Mouse (Mus musculus) kidney, postnatal 0 days (tissue): Measurements from ENCODE around the gene Zbtb44. TPM values are rescaled to one million over a fixed set of nuclear protein-coding genes. Genes with fewer than 3 reads are reported as not detected.
A peak's percentile ranks its signal among the peaks of the same experiment; 100 is the strongest.

ENCODE experiments used
- ATAC-seq: fragments of 200-750 bp; cut with Nextera tagmentation; replicated peaks from 2 replicates; pipeline ENCODE4 v1.8.0; 2017; ENCODE audit warnings: low read depth, moderate number of reproducible peaks, moderate TSS enrichment, moderate library complexity; ENCODE audit not compliant: low FRiP score
- DNase-seq: peaks from one replicate; pipeline ENCODE4 v3.0.0-alpha.2; 2016; ENCODE audit warnings: low spot score
- H3K27ac ChIP-seq: fragments of 300-500 bp; sonication (generic); 2 replicates; pipeline ENCODE4 v1.5.1; 2014; ENCODE audit warnings: mild to moderate bottlenecking
- H3K27me3 ChIP-seq: fragments of 300-500 bp; sonication (generic); 2 replicates; pipeline ENCODE4 v1.6.1; 2014; ENCODE audit warnings: low read length, mixed read lengths; ENCODE audit not compliant: insufficient read depth
- H3K36me3 ChIP-seq: fragments of 300-500 bp; sonication (generic); 2 replicates; pipeline ENCODE4 v1.6.1; 2014; ENCODE audit warnings: low read length, mixed read lengths; ENCODE audit not compliant: insufficient read depth
- H3K4me1 ChIP-seq: fragments of 300-500 bp; sonication (generic); replicated peaks from 2 replicates; pipeline ENCODE4 v1.6.1; 2014; ENCODE audit warnings: antibody characterized with exemption, low read length, mixed read lengths; ENCODE audit not compliant: insufficient read depth
- H3K4me2 ChIP-seq: fragments of 300-500 bp; sonication (generic); 2 replicates; pipeline ENCODE4 v1.6.1; 2014; ENCODE audit warnings: mild to moderate bottlenecking, low read length, moderate library complexity, mixed read lengths
- H3K4me3 ChIP-seq: fragments of 300-500 bp; sonication (generic); replicated peaks from 2 replicates; pipeline ENCODE4 v1.5.1; 2014; ENCODE audit warnings: low read depth, low read length
- H3K9ac ChIP-seq: fragments of 300-500 bp; sonication (generic); 2 replicates; pipeline ENCODE4 v1.6.1; 2014; ENCODE audit warnings: low read depth, low read length
- H3K9me3 ChIP-seq: fragments of 300-500 bp; sonication (generic); replicated peaks from 2 replicates; pipeline ENCODE4 v1.6.1; 2016; ENCODE audit warnings: low read length, inconsistent platforms, mixed read lengths
- CTCF ChIP-seq: IDR thresholded peaks from 2 replicates; pipeline ENCODE4 v1.5.1; 2016; ENCODE audit warnings: antibody characterized with exemption, low read depth, mild to moderate bottlenecking, moderate library complexity
- WGBS: fragments of 180-500 bp; shearing (Covaris S2); extraction: QIAGEN DNeasy Blood & Tissue Kit; methylation state at CpG from one replicate; pipeline ENCODE4 v1.1.7; 2014; 5-methylcytosine and 5-hydroxymethylcytosine counted together
- polyA plus RNA-seq: library from polyadenylated mRNA; unstranded; fragments of >200 nt; fragmentation: Nextera tagmentation; extraction: Ambion mirVana; gene quantifications from 2 replicates; pipeline ENCODE4 v1.2.1, GENCODE M21; 2015

Gene Zbtb44
- polyA plus RNA-seq: 8.3 and 9.8 TPM in 2 replicates

- peak; percentile 92 for ATAC-seq
- H3K27me3 ChIP-seq: no peaks in the 10 kb centered on the region
- H3K36me3 ChIP-seq: no peaks in the 10 kb centered on the region
- peak within 1 kb of the TSS; percentile 99 for H3K27ac ChIP-seq
- peak within 1 kb of the TSS; percentile 93 for H3K4me3 ChIP-seq
- H3K4me1 ChIP-seq: peaks cover 13% of the 10 kb centered on the region
- peak within 1 kb of the TSS; percentile 85 for H3K4me2 ChIP-seq
- DNase-seq: peak; percentile 29
- H3K9me3 ChIP-seq: no peaks in the 10 kb centered on the region
- 0% methylated on average over 39 of the region's 79 CpGs for WGBS
- peak within 1 kb of the TSS; percentile 96 for H3K9ac ChIP-seq
- TF ChIP-seq CTCF: no peak
Observed at GRCm38 (mm10) chr9:31030532-31031413, at the start of gene Zbtb44. Zbtb44 (plus strand) TSS chr9:31030644.

DNA sequence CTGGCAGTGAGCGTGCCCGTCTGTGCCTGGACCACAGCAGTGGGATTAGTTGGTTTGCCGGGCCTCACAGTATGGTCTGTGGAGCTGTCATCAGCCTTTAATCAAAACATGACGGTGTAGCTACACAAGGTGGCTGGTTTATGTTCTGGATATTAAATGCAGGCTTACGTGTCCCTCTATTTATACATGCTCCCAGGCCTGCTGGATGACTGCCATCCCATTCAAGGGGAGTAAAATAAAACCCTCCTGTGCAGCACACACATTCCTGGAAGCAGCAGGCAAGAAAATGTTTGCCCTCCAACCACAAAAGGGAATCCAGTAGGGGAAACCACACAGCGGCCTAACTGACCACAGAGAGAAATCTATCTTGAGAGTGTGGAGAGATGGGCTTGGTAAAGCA is 44.7 kb upstream of the Zbtb44 start:
- no peaks in the 10 kb centered on the region for H3K9me3 ChIP-seq
- H3K4me1 ChIP-seq: no peaks in the 10 kb centered on the region
- no peak overlapping the region for H3K4me2 ChIP-seq
- 59% methylated on average over 6 of the region's 6 CpGs for WGBS
- no peak overlapping the region for H3K27ac ChIP-seq
- H3K36me3 ChIP-seq: no peaks in the 10 kb centered on the region
- no peaks in the 10 kb centered on the region for H3K27me3 ChIP-seq
- no peak for TF ChIP-seq CTCF
- ATAC-seq (no peak), DNase-seq (no peak)
- H3K4me3 ChIP-seq: no peak overlapping the region
- H3K9ac ChIP-seq: no peak overlapping the region

DNA sequence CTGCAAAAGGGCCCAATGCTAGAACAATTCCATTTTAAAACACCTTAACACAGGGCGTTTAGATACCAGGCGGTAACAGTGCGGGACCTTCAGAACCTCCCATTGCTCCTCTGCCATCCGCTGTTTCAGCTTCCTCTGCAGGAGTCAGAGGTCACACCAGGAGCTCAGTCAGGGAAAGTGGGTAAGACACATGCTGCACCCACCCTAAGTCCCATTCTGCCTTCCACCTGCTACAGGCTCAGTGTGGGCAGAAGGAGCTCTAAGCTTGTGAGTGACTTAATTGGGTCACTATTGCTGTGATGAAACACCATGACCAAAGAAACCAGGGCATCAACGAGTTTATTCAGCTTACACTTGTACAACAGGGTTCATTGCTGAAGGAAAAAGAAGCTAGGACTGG is 37.3 kb upstream of the Zbtb44 start:
- H3K4me3 ChIP-seq: no peak overlapping the region
- no peaks in the 10 kb centered on the region for H3K36me3 ChIP-seq
- no peaks in the 10 kb centered on the region for H3K4me1 ChIP-seq
- 80% methylated on average over 5 of the region's 5 CpGs for WGBS
- no peak overlapping the region for H3K27ac ChIP-seq
- H3K9ac ChIP-seq: no peak overlapping the region
- DNase-seq (no peak), ATAC-seq (no peak)
- no peaks in the 10 kb centered on the region for H3K9me3 ChIP-seq
- H3K4me2 ChIP-seq: no peak overlapping the region
- no peak for TF ChIP-seq CTCF
- H3K27me3 ChIP-seq: no peaks in the 10 kb centered on the region

DNA sequence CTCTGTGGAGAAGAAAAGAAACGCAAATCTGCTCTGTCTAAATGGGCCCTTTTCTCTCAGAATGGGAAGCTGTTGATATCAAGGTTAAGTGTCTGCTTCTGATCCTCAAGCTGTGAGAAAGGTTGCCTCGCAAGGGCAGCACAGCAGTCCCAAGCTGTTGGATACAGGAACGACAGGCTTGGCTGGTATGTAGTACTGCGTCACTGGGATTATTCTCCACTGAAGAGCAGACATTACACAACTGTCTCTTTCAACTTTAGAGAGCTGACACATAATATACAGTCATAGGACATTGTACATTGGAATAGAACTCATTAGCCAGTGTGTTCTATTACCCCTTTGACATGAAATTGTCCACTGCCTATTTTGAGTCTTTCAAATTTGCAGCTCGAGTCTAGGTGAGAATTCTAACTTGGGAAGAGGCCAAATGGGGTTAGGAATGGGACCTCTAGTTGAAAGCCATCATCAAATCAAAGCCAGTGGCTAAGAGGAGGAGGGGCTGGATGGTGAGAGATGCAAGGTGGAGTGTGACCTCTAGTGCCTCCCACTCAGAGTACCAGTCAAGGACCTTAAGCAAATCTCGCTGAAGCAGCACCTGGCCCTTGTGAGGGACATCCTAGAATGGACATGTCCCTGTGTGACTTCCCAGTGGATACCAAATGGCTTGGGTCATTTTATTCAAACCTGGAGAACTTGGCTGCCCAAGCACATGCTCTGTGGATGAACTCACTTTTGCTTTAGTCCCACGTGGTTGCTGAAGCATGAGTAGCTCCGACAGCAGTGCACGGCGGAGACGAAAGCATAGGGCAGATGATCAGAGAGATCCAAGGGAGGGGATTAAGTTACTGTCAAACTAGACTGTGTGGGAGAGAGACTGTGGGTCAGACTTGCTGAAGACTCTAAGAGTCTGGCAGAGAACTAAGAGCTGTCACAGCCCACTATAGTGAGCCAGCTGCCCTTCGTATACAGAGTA is 33.6 kb upstream of the Zbtb44 start:
- H3K9me3 ChIP-seq: no peaks in the 10 kb centered on the region
- H3K27ac ChIP-seq: no peak overlapping the region
- H3K27me3 ChIP-seq: no peaks in the 10 kb centered on the region
- ATAC-seq: peak; percentile 92
- WGBS: 39% methylated on average over 12 of the region's 12 CpGs
- peak; percentile 85 for DNase-seq
- no peak overlapping the region for H3K4me3 ChIP-seq
- no peaks in the 10 kb centered on the region for H3K36me3 ChIP-seq
- no peaks in the 10 kb centered on the region for H3K4me1 ChIP-seq
- no peak overlapping the region for H3K4me2 ChIP-seq
- TF ChIP-seq CTCF: no peak
- H3K9ac ChIP-seq: no peak overlapping the region

DNA sequence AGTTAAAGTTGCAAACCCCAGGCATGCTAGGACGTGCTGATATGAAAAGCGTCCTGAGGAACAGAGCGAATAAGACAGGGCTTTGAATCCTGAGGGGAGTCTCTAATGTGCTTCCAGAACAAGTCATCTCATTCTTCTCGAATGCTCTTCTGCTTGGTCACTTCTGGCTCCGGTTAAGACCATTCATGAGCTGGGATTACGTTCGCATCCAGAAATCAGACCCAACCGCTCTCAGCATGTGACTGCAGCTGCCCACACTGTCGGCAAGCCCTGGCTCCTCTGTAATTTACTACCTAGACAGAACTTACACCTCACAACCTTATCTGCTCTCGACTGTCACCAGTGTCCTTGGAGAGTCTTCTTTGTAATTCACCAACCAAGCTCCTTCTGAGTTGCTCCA is 29.8 kb upstream of the Zbtb44 start:
- H3K9me3 ChIP-seq: no peaks in the 10 kb centered on the region
- no peaks in the 10 kb centered on the region for H3K36me3 ChIP-seq
- H3K4me3 ChIP-seq: no peak overlapping the region
- TF ChIP-seq CTCF: no peak
- H3K9ac ChIP-seq: no peak overlapping the region
- H3K4me2 ChIP-seq: no peak overlapping the region
- H3K27ac ChIP-seq: no peak overlapping the region
- DNase-seq (no peak), ATAC-seq (no peak)
- no peaks in the 10 kb centered on the region for H3K27me3 ChIP-seq
- no peaks in the 10 kb centered on the region for H3K4me1 ChIP-seq
- 51% methylated on average over 10 of the region's 10 CpGs for WGBS

DNA sequence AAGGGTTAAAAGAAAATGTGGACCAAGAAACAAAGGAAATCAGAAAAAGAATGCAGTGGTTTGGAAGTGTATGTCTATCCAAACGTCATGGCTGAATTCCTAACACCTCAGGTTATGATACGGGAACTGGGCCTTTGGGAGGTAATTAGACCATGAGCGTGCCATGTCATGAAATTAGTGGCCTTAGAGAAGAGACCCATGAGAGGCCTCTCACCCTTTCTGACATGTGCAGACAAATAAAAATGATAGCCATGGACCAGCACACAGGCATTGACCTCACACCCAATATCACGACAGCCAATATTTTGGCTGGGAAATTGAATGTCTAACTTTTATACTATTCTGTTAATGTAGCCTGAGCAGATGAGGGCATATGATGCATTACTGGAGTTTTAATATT is 27.9 kb upstream of the Zbtb44 start:
- Histone ChIP-seq H3K9ac (no peak overlapping the region), H3K4me1 (no peaks in the 10 kb centered on the region), H3K4me2 (no peak overlapping the region), H3K9me3 (no peaks in the 10 kb centered on the region), H3K27me3 (no peaks in the 10 kb centered on the region), H3K27ac (no peak overlapping the region), H3K4me3 (no peak overlapping the region), H3K36me3 (no peaks in the 10 kb centered on the region)
- no peak for TF ChIP-seq CTCF
- DNase-seq (no peak), ATAC-seq (no peak)
- WGBS: 66% methylated on average over 4 of the region's 4 CpGs
